Mouse (Mus musculus) frontal cortex, postnatal 36 days (tissue): ENCODE data around the gene Emilin1.

Experiments used
- DNase-seq, 2 experiments: peaks; one replicate each; pipeline ENCODE4 v3.0.0; 2022; ENCODE audit warnings: low spot score in 2 of 2

Emilin1 gene

DNA sequence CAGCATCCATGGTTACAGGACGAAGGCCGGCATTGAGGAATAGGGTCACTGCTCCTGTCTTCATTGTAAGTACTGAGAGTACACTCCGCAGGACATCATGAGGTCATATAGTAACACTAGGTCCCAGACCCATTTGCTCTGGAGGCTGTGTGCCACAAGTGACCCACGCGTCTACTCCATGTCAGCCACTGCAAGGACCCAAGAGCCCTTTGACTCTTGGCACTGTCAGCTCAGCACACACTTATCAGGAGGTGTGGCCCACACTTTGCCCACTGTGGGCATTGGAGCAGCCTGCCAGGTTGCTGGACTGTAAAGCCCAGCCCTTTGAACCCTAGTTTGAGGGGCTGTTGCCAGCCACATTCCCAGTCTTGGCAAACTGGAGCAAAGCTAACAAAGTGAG lies 12.0 kb downstream of the Emilin1 start:
- no peak for DNase-seq

DNA sequence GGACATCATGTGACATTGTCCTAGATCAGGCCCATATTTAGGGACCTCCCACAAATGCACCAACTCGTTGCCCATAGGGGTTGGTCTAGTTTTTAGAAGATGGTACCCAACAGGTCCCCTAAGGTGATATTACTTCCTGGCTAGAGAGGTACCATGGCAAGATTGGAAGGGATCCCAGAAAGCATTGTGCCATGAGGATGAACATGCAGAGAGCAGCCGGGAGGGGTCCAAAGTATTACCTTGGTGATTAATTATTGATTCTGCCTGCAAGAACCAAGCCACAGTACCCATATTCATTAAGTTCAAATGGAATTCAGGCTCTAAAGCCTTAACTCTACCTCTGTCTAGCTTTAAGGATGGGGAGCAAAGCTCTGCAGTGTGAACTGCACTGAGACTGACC lies 12.9 kb downstream of the Emilin1 start:
- no peak for DNase-seq

DNA sequence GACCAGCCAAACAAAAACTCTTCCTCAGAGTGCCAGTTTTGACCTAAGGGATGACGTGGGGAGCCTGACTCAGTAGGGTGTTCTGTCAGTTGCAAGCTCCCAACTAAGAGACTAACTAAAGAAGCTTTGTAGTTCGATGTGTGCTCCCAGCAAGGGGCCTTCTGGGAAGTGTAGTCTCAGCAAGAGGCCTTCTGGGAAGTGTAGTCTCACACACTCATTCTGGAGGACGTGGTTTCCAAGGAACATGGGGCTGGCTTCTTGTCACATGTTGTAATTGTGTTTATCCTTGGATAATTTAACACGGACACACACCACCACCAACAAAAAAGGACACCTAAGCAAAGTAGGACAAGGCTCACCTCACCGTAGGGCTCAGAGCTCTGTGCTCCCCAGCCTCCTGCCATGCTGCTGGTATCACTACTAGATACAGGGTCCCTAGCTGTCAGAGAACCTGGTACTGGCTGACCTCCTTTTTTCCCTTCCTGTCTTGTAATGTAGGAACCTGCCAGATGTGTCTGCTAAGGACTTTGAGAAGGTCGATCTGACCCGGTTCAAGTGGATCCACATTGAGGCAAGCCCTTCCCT lies 14.8 kb downstream of the Emilin1 start:
- DNase-seq: peak in 1 of 2 experiments; percentile 63

- DNase-seq: peak; percentile 81 to 88
These were observed 16.9 kb downstream of the Emilin1 start for GRCm38 (mm10) chr5:30930121-30930520.

GRCm38 (mm10) chr5:30930846-30931245 lies 17.6 kb downstream of the Emilin1 start:
- DNase-seq: no peak

DNA sequence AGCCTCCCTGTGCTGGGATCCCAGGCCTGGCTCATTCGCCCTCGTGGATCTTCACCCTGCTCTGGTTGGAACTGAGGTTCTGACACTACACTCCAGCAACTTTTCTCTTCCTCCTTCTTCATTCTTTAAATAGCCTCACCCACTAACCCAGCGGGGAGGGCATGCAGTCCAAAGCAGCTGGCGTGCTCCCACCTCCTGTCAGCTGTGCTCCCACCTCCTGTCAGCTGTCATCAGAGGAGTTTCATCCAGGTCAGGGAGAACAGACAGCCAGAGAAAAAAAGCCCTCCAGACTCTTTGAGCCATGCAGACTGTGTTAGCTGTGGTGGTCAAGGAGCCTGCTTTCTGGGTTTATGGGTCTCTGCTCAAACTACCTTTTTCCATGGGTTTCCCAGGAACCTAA lies 18.2 kb downstream of the Emilin1 start:
- no peak for DNase-seq

DNA sequence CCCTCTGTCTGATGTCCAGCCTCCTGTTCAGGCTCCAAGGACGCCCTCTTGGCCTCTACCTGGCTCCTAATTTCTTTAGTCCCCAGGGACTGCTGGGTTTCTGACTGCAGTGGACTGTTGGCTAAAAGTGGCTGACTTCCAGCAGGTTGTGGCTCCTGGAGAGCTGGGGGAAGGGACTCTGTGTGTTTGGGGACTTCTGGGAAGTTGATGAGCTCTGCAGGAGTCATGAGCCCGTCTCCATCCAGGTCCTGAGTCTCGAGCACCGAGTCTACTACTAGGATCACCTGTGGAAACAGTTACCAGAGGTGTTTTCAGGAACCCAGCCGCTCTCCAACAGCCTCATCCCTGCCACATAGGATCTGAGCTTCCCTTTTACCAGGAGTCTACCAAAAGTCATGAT lies 20.5 kb downstream of the Emilin1 start:
- DNase-seq: no peak

- no peak for DNase-seq
These were observed 21.7 kb downstream of the Emilin1 start for GRCm38 (mm10) chr5:30934725-30935461.

DNA sequence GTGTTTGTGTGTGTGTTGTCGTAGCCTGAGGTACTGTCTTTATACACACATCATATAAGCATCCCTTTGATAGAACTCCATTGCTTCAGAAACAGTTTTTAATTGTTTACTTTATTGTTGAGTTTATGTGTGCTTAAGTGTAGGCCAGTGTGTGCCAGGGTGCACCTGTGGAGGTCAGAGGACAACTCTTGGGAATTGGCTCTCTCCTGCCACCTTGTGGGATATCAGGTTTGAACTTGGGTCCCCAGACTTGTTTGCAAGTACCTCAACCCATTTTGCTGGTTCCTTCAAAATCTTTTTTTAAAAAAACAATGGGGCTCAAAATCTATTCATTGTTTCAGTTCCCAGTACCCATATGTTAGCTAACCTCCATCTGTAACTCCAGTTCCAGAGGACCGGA lies 29.8 kb downstream of the Emilin1 start:
- DNase-seq: no peak

- DNase-seq: no peak
These were observed 31.1 kb downstream of the Emilin1 start for GRCm38 (mm10) chr5:30944344-30944743.

- DNase-seq: peak; percentile 75 to 77
These were observed 32.0 kb downstream of the Emilin1 start, which contains the start of gene Cgref1 for GRCm38 (mm10) chr5:30944956-30945781. Cgref1 (minus strand) TSS chr5:30945591.

GRCm38 (mm10) chr5:30948620-30949019 lies 35.4 kb downstream of the Emilin1 start:
- DNase-seq: no peak

DNA sequence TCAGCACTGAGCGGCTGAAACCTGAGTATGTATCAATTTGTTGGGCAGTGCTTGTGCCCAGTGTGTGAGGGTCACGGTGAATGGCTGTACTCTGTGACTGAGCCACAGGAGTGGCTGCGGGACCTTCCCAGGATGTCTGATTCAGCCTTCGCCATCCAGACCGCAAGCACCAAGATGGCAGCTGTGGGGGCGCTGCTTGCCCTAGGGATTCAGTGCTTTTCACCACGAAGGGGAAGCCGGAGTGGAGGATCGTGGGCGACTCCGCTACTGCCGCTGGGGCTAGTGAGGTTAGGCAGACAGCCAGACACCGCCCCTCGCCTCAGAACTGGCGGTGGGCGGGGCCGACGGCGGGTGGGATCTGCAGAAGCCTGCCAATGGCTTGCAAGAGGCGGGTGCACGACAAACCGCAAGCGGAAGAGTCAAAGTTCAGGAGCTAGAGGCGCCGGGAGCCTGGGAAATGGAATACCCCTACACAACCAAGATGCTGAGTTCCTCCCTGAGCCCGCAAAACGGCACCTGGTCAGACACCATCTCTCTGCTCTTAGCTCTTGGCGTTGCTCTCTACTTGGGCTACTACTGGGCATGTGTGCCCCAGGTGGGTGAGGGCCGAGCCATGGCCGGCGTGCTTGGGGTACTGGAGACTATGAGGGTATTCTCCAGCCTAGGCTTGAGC lies 36.6 kb downstream of the Emilin1 start:
- DNase-seq: peak; percentile 92 to 93

DNA sequence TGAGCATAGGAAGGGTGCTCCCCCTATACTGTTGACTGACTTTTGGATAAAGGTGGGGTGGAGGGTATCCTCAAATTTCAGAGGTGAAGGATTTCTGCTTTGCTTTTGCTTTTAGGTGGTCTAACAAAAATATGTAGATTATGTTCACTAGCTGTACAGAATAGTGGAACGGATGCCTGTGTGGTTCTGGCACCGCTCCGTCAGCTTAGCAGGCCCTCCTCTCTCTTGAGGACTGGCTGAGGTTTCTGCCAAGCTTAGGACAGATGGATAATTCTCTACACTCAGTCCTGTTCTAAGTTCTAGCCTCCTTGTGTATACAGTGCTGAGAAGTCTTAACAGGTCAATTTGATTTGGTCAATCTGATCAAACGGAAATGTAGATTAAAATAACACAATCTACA lies 37.2 kb downstream of the Emilin1 start:
- no peak for DNase-seq

GRCm38 (mm10) chr5:30950922-30951321 lies 37.7 kb downstream of the Emilin1 start:
- no peak for DNase-seq

- DNase-seq: no peak
These were observed 38.5 kb downstream of the Emilin1 start for GRCm38 (mm10) chr5:30951706-30952105.

GRCm38 (mm10) chr5:30952551-30952950 lies 39.3 kb downstream of the Emilin1 start:
- no peak for DNase-seq

DNA sequence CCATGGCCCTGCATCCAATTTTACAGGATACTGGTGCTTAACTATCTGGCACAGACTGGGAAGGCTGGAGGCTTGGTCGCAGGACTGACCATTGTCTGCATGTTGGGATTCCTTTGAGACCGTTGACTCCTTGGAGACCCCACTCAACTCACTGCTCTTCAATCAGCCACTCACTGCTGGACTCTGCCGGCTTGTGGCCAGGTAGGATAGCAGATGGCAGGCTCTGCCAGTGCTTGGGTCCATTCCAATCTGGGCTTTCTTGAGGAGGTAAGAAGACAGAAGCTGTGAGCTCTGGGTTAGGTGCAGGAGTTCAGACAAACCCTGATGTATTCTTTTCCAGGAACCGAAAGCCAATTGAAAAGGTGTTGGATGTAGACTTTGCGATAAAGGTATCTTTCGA lies 40.9 kb downstream of the Emilin1 start:
- no peak for DNase-seq

DNA sequence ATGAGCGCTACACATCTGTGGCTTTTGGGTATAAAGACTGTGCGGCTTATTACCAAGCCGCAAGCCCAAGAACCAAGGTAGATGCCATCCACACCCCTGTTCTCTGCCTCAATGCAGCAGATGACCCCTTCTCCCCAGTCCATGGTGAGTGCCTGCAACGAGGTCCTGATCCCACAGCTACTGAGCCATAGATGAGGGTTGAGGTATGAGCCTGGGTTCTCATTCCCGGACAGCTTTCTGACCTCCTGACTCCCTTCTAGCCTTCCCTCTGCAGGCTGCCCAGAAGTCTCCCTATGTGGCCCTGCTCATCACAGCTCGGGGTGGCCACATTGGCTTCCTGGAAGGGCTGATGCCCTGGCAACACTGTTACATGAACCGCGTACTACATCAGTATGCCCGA lies 41.4 kb downstream of the Emilin1 start:
- no peak for DNase-seq

GRCm38 (mm10) chr5:30955751-30956150 lies 42.5 kb downstream of the Emilin1 start:
- DNase-seq: no peak

DNA sequence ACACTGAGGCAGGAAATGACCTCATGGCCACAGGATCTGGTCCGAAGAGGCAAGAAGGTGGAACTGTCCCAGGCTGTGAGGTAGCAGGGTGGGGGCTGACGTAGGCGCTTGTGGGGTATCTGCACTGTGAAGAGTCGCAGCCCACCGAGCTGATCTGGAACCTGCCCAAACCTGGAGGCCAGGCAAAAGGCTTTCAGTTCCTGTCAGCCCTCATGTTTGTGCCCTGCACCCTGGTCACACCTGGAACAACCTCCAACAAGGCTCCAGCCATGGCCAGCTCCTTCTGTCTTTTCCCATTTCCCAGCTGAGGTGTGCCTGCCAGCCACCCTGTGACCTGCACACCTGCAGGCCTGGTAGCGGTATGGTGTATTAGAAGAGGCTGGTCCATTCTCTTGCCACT lies 44.7 kb downstream of the Emilin1 start:
- no peak for DNase-seq

DNA sequence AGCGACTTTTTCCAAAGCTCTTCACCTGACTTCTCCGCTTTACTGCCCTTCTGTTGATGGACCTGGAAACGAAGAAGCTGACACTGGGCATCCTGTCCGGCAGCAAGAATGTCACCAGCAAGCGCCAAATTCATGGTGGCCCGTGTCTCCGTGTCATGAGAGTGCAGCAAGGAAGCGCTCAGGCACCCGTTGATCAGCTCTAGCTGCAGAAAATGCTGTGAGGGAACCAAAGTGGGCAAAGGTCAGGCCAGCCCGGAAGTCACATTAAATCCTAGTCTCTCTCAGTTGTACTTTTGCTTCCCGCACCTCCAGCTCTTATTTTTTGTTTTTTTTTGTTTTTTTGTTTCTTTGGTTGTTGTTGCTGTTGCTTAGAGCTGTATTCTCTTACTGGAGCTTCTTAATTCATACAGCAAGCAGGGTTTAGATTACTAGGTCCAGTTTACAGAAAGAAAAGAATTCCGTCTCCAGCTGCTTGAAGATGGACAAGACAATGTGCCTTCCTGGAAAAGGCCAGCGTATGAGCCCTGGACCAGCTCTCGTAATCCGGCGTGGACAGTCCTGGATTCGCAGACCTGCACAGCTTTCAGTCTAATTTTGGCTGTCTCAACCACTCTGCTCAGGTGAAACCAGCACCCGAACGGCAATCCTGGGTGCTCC lies 46.1 kb downstream of the Emilin1 start:
- no peak for DNase-seq
